Mouse (Mus musculus): ENCODE results near the gene Shank2.

Gene Shank2

GRCm38 (mm10) chr7:144170686-144171085 is 169.0 kb downstream of the Shank2 start:
- DNase-seq (ENCODE audit: low spot score), result no peak

GRCm38 (mm10) chr7:144173869-144174268 is 172.1 kb downstream of the Shank2 start:
- no peak for DNase-seq (ENCODE audit: low spot score)

DNA sequence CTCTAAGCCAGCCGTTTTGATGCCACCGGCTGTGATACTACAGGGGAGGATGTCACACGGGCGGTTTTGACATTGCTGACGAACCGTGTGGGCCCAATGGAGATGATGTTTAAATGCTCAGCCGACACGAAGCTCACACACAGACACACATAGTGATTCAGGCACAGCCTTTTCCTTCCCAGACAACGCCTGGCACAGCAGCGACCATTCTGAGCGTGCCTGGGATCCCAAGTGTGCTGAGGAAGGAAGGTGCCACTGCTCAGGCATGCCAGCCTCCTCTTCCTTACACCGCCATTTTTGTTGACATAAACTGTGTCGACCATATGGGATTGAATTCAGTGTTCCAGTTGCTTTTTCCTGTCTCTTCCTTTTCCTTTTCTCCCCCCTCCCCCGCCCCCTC is 172.6 kb downstream of the Shank2 start:
- no peak for DNase-seq (ENCODE audit: low spot score)

- DNase-seq (ENCODE audit: low spot score), result no peak
Observed at GRCm38 (mm10) chr7:144175025-144175424, 173.3 kb downstream of the Shank2 start.

DNA sequence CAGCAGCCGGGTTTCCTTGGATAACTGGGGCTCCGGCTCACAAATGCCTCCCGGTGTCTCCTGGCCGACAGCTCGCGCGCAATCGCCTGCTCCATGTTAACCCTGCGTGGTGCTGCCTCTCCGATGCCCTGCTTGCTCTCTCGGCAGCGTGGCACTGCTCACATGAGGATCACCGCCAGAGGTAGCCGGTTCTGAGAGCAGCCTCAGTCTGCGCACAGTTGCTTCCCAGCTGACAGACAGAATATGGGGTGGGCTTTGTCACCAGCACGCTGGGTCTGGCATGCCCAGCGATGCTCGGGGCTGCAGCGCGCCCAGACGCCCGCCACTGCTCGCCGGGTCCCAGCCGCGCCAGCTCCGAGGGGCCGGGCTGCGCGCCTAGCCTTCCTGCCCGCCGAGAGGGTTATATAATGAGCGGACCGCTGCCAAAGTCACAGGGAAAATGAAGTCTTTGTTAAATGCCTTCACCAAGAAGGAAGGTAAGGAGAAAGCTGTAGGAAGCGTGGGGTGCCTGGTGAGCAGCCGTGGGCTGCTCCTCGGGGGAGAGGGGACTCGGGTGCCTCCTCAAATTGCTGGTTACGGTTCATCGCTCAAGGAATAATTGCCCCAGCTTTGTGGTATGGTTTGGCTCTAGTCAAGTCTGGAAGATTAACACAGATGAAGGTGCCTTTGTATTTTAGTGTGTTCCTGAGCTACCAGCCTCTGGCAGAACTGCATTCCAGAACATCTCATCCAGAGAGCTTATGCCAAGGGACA is 173.9 kb downstream of the Shank2 start:
- no peak for DNase-seq (ENCODE audit: low spot score)

DNA sequence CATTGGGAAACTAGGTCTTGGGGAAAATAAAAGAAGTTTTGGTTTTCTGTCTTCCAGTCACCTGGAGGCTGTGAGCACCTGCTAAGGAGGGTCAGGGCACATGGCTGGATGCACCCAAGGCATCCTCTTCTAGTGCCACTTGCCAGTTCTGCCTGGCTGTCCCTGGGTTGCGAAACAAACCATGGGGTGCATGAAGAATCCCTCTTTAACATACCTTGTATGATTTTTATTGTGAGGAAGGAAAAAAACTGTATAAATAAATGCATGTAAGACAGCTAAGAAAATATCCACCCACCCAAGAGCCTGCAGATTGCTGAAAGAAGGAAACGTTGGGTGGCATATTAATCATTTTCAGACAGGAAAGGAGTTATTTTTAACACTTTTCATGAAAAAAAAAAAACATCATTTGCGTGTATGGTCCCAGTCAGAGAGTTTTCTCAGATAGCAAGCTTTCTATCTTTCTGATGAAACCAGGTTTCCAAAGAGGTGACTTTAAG is 174.6 kb downstream of the Shank2 start:
- no peak for DNase-seq (ENCODE audit: low spot score)

DNA sequence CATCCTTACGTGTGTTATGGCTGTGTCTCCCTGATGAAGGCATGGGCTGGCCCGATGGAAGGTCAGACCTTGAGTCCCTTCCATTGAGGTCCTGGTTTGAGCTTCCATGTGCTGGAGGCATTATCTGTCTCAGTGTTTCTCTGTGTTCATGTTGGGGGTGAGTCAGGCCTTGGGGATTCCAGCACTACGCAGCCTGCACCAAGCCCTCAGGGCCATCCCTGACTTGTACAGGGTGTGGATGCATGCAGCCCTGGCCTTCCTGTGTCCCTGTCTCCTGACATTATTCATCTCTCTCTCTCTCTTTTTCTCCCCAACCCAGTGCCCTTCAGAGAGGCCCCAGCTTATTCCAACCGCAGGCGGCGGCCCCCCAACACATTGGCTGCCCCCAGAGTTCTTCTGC is 177.7 kb downstream of the Shank2 start:
- DNase-seq (ENCODE audit: low spot score), result no peak

DNA sequence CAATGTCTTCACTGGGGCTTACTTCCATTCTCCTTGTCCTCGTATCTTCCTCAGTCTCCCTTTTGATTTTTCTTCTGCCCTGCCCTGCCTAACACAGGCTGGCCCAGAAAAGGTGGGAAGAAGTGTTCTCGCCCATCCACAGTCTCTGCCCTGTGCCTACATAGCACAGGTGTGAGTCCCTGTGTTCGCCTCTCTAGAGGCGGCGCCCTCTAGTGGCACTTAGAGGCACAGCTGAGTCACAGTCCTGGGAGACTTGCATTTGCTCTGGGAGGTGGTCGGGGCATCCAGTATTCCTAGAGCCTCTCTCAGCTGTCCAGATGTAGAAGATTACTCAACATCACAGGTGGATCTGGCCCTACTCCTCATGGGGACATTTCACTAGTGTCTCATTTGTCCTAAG is 179.2 kb downstream of the Shank2 start:
- DNase-seq (ENCODE audit: low spot score), result peak; percentile 7

DNA sequence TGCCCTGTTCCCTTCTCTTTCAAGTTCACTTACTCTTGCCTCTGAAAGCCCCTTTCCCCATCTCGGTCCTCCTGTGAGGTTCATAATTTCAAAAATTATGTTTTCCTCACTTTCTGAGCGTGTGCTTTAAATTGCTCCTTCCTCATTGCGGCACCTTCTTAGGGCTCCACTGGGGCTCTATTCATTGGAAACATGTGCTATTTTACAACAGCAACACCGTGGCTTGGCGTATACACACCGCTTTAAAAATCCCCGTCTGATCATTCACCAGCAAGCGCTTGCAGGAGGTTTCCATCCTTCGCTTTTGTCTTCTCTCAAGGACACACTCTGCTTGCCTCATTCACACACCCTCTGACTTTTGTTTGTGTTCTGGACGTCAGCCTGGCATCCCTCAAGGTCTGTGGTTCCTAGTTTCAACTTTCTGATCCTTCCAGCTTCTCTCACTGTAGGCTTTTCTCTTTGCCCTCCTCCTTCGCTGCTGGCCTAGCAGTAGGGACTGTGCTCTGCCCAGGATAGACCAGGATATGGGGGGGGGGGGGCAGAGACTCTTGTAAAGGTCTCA is 186.2 kb downstream of the Shank2 start:
- no peak for DNase-seq (ENCODE audit: low spot score)

GRCm38 (mm10) chr7:144189446-144189845 is 187.7 kb downstream of the Shank2 start:
- DNase-seq (ENCODE audit: low spot score), result no peak

- DNase-seq (ENCODE audit: low spot score), result no peak
Observed at GRCm38 (mm10) chr7:144198491-144198890, 196.8 kb downstream of the Shank2 start.

DNA sequence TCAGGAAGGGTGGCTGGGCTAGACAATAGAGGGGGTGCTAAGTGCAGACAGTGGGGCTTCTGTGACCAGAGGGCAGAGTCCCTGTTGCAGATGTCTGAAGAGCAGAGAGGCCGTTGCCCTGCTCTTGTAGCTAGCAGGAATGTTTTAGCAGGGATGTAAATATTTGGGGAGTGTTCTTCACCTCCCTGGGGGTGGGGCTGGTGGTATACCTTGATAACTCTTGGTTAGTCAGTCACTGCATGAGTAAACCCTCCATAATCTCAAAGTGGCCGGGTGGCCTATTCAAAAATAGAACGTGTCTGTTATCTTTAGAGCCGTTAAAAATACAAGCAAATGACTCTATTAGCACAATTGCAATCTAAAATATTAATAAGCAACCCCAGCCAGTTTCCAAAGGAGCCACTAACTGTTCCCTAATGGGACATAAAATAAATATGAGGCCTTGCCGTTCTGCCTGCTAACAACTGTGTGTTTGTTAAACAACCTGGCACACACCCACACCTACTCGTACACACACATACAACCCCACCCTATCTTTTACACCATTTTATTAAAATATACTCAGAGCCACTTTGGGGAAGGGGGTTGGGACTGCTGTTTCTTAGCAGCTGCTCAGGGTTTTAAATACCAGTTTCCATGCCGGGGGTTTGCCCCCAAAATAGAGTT is 200.4 kb downstream of the Shank2 start:
- DNase-seq (ENCODE audit: low spot score), result no peak

DNA sequence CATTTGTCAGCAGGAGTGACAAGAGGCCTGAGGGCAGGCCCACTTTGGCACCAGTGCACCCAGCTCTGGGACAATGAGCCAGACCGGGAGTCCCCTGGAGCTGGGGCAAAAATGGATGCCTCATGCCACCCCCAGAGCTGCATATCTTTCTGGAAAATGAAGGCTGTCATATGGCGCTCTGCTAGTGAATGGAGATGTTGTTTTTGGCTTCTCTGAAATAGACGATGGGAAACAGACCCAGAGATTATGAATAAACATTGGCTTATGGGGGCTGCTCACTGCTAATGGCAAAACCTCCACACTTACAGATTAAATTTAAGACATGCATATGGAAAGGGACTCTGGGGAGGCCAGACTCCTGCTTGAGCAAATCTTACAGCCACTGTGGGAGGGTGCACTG is 202.6 kb downstream of the Shank2 start:
- no peak for DNase-seq (ENCODE audit: low spot score)

- DNase-seq (ENCODE audit: low spot score), result no peak
Observed at GRCm38 (mm10) chr7:144205161-144205560, 203.4 kb downstream of the Shank2 start.

- no peak for DNase-seq (ENCODE audit: low spot score)
Observed at GRCm38 (mm10) chr7:144205837-144206236, 204.1 kb downstream of the Shank2 start.

- DNase-seq (ENCODE audit: low spot score), result no peak
Observed at GRCm38 (mm10) chr7:144206254-144206653, 204.5 kb downstream of the Shank2 start.

DNA sequence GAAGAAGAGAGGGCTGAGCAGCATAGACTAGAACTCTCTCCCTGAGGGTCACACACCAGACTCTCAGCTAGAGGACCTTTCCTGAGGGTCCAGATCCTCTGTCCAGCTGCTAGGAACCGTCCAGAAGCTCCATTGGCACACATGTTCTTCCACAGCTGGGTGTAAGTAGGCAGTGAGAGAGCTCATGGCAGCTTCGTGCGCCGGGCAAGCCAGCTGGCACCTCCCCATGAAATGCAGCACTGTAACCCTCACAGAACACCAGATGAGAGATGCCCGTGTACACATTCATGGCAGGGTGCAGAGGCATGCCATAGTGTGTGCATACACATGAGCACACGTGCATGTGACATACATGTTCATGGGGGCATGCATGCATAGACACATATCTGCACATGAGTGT is 205.4 kb downstream of the Shank2 start:
- no peak for DNase-seq (ENCODE audit: low spot score)

DNA sequence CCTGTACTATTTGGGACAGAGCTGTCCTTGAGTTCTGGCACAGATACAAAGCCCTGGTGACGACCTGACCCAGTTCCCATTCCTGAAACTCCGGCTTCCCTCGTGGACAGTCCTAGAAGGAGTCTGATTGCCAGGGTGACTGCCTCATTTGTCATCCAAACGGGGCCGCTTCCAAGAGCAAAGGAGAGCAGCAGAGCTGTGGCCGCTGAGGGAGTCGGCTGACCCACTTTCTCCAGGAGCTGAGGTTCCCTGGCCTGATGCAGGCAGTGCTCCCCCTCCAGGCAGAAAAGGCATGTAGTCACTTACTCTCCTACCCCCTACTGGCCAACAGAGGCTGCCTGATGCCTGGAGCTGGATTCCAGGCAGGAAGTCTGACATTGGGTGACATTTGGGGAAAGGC is 206.1 kb downstream of the Shank2 start:
- DNase-seq (ENCODE audit: low spot score), result peak; percentile 10

DNA sequence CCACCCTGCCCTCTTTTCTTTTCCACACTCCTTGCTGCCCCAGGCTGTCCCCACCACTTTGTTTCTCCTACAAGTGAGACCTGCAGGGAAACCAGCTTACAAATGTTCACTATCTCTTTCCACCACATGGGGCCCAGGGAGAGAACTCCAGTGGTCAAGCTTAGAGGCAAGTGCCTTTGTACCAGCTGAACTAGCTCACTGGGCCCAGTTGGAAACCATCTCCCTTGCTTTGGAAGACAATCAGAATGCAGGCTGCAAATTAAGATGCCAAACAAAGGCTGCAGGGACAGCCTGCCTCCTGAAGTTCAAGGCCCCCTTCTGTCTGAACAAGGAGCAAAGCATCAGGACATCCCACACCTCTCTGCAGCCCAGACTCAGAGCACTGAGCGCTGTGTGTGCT is 206.9 kb downstream of the Shank2 start:
- DNase-seq (ENCODE audit: low spot score), result no peak

GRCm38 (mm10) chr7:144210526-144210925 is 208.8 kb downstream of the Shank2 start:
- DNase-seq (ENCODE audit: low spot score), result no peak

GRCm38 (mm10) chr7:144212694-144213093 is 211.0 kb downstream of the Shank2 start:
- DNase-seq (ENCODE audit: low spot score), result no peak

DNA sequence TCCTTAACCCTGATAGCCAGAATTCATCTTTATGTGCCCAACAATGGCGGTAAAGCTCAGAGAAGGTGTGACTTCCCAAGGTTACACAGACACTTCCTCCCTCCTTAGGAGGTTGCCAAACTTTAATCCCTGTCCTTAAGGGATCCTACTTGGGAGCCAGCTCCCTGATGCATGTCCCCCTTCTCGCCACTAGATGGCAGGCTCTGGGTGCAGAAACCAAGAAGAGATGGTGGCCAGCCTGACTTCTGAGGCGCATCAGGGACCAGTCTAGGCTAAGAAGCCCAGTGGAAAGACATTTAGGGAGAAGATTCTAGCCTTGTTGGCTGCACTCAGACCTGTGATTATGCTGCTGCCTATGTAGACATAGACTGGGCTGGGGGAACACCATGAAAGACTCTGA is 215.5 kb downstream of the Shank2 start:
- peak; percentile 67 for DNase-seq (ENCODE audit: low spot score)

GRCm38 (mm10) chr7:144228683-144229082 is 227.0 kb downstream of the Shank2 start:
- DNase-seq (ENCODE audit: low spot score), result no peak

All from MN1 (cell line).